Mouse (Mus musculus) neural tube, embryonic 14.5 days (tissue): ENCODE data around the gene Sowaha. TPM values are rescaled to one million over a fixed set of nuclear protein-coding genes. Genes with fewer than 3 reads are reported as not detected.

Source experiments
- ATAC-seq: fragments of 200-750 bp; cut with Nextera tagmentation; 2 replicates; pipeline ENCODE4 v1.8.0; 2017; ENCODE audit warnings: low read depth, mild to moderate bottlenecking, moderate TSS enrichment, moderate library complexity
- H3K27ac ChIP-seq: fragments of 300-500 bp; sonication (generic); 2 replicates; pipeline ENCODE4 v1.5.1; 2014; ENCODE audit warnings: low read depth, mild to moderate bottlenecking, control low read depth, low read length, moderate library complexity, mixed read lengths
- H3K27me3 ChIP-seq: fragments of 300-500 bp; sonication (generic); 2 replicates; pipeline ENCODE4 v1.6.1; 2014; ENCODE audit warnings: low read length; ENCODE audit not compliant: control insufficient read depth, insufficient read depth
- H3K36me3 ChIP-seq: fragments of 300-500 bp; sonication (generic); 2 replicates; pipeline ENCODE4 v1.6.1; 2014; ENCODE audit warnings: low read length, mixed read lengths; ENCODE audit not compliant: control insufficient read depth, insufficient read depth
- H3K4me1 ChIP-seq: fragments of 300-500 bp; sonication (generic); 2 replicates; pipeline ENCODE4 v1.6.1; 2014; ENCODE audit warnings: low read length; ENCODE audit not compliant: control insufficient read depth, insufficient read depth
- H3K4me2 ChIP-seq: fragments of 300-500 bp; sonication (generic); 2 replicates; pipeline ENCODE4 v1.6.1; 2014; ENCODE audit warnings: mild to moderate bottlenecking, low read depth, low read length, control low read depth
- H3K4me3 ChIP-seq: fragments of 300-500 bp; sonication (generic); 2 replicates; pipeline ENCODE4 v1.5.1; 2014; ENCODE audit warnings: low read depth, low read length, control low read depth, mixed read lengths
- H3K9ac ChIP-seq: fragments of 300-500 bp; sonication (generic); replicated peaks from 2 replicates; pipeline ENCODE4 v1.6.1; 2014; ENCODE audit warnings: low read depth, mild to moderate bottlenecking, control low read depth, low read length, mixed read lengths
- H3K9me3 ChIP-seq: fragments of 300-500 bp; sonication (generic); 2 replicates; pipeline ENCODE4 v1.6.1; 2016; ENCODE audit warnings: low read length; ENCODE audit not compliant: control insufficient read depth
- WGBS: fragments of 180-500 bp; shearing (Covaris S2); extraction: QIAGEN DNeasy Blood & Tissue Kit; methylation state at CpG from one replicate; pipeline ENCODE4 v1.1.7; 2014; 5-methylcytosine and 5-hydroxymethylcytosine counted together
- polyA plus RNA-seq: library from polyadenylated mRNA; unstranded; fragments of >200 nt; fragmentation: Nextera tagmentation; extraction: Ambion mirVana; gene quantifications from 2 replicates; pipeline ENCODE4 v1.2.1, GENCODE M21; 2014

The Sowaha gene
- polyA plus RNA-seq, 1 experiment from 2014 or later = 1.1 TPM

- Histone ChIP-seq H3K36me3 (no peaks in the 10 kb centered on the region), H3K4me3 (no peak overlapping the region), H3K27ac (no peak overlapping the region), H3K27me3 (no peaks in the 10 kb centered on the region), H3K4me1 (no peaks in the 10 kb centered on the region), H3K9me3 (no peaks in the 10 kb centered on the region), H3K4me2 (no peak overlapping the region), H3K9ac (no peak overlapping the region)
- 95% methylated on average over 6 of the region's 6 CpGs for WGBS
- no peak for ATAC-seq
These were observed 43.7 kb downstream of the Sowaha start for GRCm38 (mm10) chr11:53436338-53436737.

DNA sequence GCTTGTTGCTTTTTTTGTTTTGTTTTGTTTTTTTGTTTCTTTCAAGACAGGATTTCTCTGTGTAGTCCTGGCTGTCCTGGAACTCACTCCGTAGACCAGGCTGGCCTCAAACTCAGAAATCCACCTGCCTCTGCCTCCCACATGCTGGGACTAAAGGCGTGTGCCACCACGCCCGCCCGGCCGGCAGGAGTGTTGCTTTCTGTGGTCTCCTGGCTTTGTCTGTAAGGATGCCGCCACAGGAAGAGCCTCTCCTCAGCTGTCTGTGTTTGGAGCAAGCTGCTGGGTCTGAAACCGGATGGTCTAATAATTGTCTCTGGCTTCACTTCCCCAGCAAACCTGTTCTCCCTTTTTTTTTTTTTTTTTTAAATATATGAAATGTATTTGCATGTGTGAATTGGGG is 44.6 kb downstream of the Sowaha start:
- no peaks in the 10 kb centered on the region for H3K36me3 ChIP-seq
- ATAC-seq = no peak

DNA sequence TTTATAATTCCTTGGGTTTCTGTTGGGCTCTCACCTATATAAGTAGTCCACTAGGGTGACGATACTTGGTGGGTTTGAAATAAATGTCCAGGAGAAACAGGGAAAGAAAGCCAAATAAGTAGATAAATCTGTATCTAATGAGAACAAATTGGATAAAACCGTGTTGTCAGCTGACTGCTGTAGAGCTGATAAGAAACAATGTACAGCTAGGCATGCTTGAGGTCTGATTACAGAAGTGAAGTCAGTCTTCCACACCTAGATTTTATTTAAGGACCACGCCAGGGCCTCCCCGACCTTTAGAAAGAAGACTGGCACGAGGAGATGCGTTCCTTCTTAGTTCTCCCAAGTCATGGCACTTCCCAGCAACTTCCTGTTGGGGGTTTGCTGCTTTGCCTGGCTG is 47.0 kb downstream of the Sowaha start:
- Histone ChIP-seq H3K4me2 (no peak overlapping the region), H3K36me3 (0 out of 2 replicates have a peak, but pooled peaks cover 7% of the 10 kb centered on the region), H3K9me3 (no peaks in the 10 kb centered on the region), H3K4me3 (no peak overlapping the region), H3K9ac (no peak overlapping the region), H3K4me1 (peaks cover 6% of the 10 kb centered on the region; the same call in 1 of the 2 replicates), H3K27me3 (no peaks in the 10 kb centered on the region), H3K27ac (no peak overlapping the region)
- no peak for ATAC-seq
- 70% methylated on average over 6 of the region's 6 CpGs for WGBS

More for the DNA sequence above, 44.6 kb downstream of the Sowaha start:
- WGBS = 89% methylated on average over 8 of the region's 8 CpGs
- H3K4me2 ChIP-seq = no peak overlapping the region
- H3K4me3 ChIP-seq = no peak overlapping the region
- H3K27me3 ChIP-seq = no peaks in the 10 kb centered on the region
- H3K9ac ChIP-seq = no peak overlapping the region
- H3K9me3 ChIP-seq = no peaks in the 10 kb centered on the region
- H3K27ac ChIP-seq = no peak overlapping the region
- H3K4me1 ChIP-seq = no peaks in the 10 kb centered on the region

- Histone ChIP-seq H3K4me2 (peak overlapping the region; percentile 49), H3K4me3 (peak overlapping the region; percentile 91), H3K27me3 (no peaks in the 10 kb centered on the region), H3K9me3 (no peaks in the 10 kb centered on the region), H3K36me3 (0 out of 2 replicates have a peak, but pooled peaks cover 7% of the 10 kb centered on the region), H3K9ac (peak overlapping the region; percentile 18; the same call in 1 of the 2 replicates), H3K27ac (peak overlapping the region; percentile 34), H3K4me1 (peaks cover 6% of the 10 kb centered on the region; the same call in 1 of the 2 replicates)
- 17% methylated on average over 9 of the region's 9 CpGs for WGBS
- no peak; the same call in 1 of the 2 replicates for ATAC-seq
These were observed 48.6 kb downstream of the Sowaha start for GRCm38 (mm10) chr11:53431347-53432056.

GRCm38 (mm10) chr11:53430670-53431346 is 49.3 kb downstream of the Sowaha start, which contains the start of the genes Uqcrq and Gdf9:
Uqcrq (minus strand) TSS chr11:53430831.
Gdf9 (plus strand) TSS chr11:53431023.
- no peaks in the 10 kb centered on the region for H3K27me3 ChIP-seq
- peaks cover 6% of the 10 kb centered on the region; the same call in 1 of the 2 replicates for H3K4me1 ChIP-seq
- 0 out of 2 replicates have a peak, but pooled peaks cover 7% of the 10 kb centered on the region for H3K36me3 ChIP-seq
- H3K9ac ChIP-seq = peak within 1 kb of the TSS; percentile 82
- under 1% methylated on average over 44 of the region's 44 CpGs for WGBS
- H3K9me3 ChIP-seq = no peaks in the 10 kb centered on the region
- H3K27ac ChIP-seq = peak within 1 kb of the TSS; percentile 88
- peak within 1 kb of the TSS; percentile 83 for H3K4me2 ChIP-seq
- peak within 1 kb of the TSS; percentile 91 for H3K4me3 ChIP-seq
- peak; percentile 96 for ATAC-seq

DNA sequence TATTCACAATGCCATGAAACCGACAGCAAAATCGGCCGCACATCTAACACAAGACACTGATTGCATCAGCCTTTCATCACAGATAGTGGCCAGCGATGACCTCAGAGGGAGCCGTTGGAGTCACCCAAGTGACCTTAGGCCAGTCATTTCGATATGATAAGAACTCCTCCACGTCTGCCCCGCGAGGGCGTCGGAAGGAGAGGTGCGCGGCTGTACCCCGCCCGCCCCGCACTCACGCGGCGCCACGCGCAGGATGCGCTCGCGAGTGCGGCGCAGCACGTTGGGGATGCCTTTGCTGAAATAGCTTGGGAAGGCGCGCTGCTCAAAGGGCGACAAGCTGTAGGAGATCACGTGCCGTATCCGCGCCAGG is 49.8 kb downstream of the Sowaha start:
- peak; percentile 60 for ATAC-seq
- peak overlapping the region; percentile 82 for H3K9ac ChIP-seq
- H3K36me3 ChIP-seq = 0 out of 2 replicates have a peak, but pooled peaks cover 7% of the 10 kb centered on the region
- H3K4me2 ChIP-seq = peak overlapping the region; percentile 83
- H3K4me3 ChIP-seq = peak overlapping the region; percentile 91
- peaks cover 6% of the 10 kb centered on the region; the same call in 1 of the 2 replicates for H3K4me1 ChIP-seq
- no peaks in the 10 kb centered on the region for H3K27me3 ChIP-seq
- H3K9me3 ChIP-seq = no peaks in the 10 kb centered on the region
- H3K27ac ChIP-seq = peak overlapping the region; percentile 88
- WGBS = under 1% methylated on average over 34 of the region's 34 CpGs

GRCm38 (mm10) chr11:53429182-53429581 is 50.9 kb downstream of the Sowaha start:
- no peak overlapping the region for H3K27ac ChIP-seq
- 0 out of 2 replicates have a peak, but pooled peaks cover 7% of the 10 kb centered on the region for H3K36me3 ChIP-seq
- H3K9me3 ChIP-seq = no peaks in the 10 kb centered on the region
- no peak overlapping the region for H3K4me2 ChIP-seq
- no peaks in the 10 kb centered on the region for H3K27me3 ChIP-seq
- no peak overlapping the region for H3K9ac ChIP-seq
- H3K4me1 ChIP-seq = peaks cover 6% of the 10 kb centered on the region; the same call in 1 of the 2 replicates
- no peak for ATAC-seq
- no peak overlapping the region for H3K4me3 ChIP-seq

DNA sequence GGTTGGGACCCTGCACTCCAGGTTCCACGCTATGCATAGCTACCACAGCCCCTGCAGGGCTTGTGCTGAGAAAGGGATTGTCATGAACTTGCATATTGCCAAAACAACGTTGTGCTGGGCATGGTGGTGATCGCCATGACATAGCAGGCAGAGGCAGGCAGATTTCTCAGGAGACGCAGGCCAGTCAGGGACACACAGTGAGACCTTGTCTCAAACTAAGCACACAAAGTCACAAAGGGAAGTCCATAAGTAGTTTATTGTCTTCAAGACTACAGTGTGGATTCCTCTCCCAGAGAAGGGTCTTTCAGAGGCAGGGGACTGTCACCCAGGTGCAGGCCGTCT is 51.4 kb downstream of the Sowaha start:
- no peaks in the 10 kb centered on the region for H3K9me3 ChIP-seq
- H3K27me3 ChIP-seq = no peaks in the 10 kb centered on the region
- 0 out of 2 replicates have a peak, but pooled peaks cover 7% of the 10 kb centered on the region for H3K36me3 ChIP-seq
- H3K9ac ChIP-seq = no peak overlapping the region
- peaks cover 6% of the 10 kb centered on the region; the same call in 1 of the 2 replicates for H3K4me1 ChIP-seq
- no peak overlapping the region for H3K4me3 ChIP-seq
- no peak overlapping the region for H3K4me2 ChIP-seq
- WGBS = 98% methylated on average over 5 of the region's 5 CpGs
- H3K27ac ChIP-seq = no peak overlapping the region
- no peak for ATAC-seq
